Mouse (Mus musculus) ES-Bruce4 (cell line): ENCODE results near the gene Kcnj10.

Experiments used
- CTCF ChIP-seq: IDR thresholded peaks from one replicate; pipeline ENCODE4 v1.8.1; 2011; ENCODE audit warnings: low read depth, low read length
- EP300 ChIP-seq: IDR thresholded peaks from 2 replicates; pipeline ENCODE4 v1.6.1; 2011; ENCODE audit warnings: low read depth, low read length; ENCODE audit not compliant: insufficient read depth
- POLR2A ChIP-seq: IDR thresholded peaks from one replicate; pipeline ENCODE4 v1.8.1; 2011; ENCODE audit warnings: low read length; ENCODE audit not compliant: insufficient read depth

DNA sequence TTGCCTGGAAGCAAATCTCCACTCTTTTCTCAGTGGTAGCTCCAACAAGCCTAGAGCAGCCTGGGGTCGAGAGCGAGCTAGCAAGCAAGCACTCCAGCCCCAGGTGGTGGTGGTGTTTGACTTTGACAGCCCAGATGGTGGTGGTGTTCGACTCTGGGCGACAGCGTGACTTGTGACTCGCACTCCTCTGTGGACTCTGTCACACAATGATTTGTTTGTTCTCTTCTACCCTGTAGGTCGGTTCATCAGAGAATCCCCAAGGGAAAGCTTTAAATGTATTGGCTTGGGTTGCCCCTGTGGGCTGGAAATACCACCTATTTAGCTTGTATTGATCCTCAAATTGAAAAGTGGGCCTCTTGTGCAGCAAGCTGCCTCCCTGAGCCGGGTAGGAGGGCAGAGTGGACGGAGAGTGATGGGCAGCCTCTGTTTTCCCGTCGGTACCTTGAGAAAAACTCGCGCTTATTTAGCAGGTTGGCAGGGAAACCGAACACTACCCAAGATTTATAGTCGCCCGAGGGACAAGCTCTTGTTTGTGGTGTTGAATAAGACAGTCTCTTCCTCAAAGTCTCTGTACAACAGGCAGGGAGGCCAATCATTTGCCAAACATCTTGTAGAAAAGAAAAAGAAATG lies 65.2 kb downstream of the Kcnj10 start:
- TF ChIP-seq EP300 (no peak), CTCF (no peak), POLR2A (no peak)
